Mouse (Mus musculus): ENCODE measurements around the gene Gck. TPM values are rescaled to one million over a fixed set of nuclear protein-coding genes. Genes with fewer than 3 reads are reported as not detected.
A peak's percentile ranks its signal among the peaks of the same experiment; 100 is the strongest.

Gck gene
- polyA plus RNA-seq, 1 experiment from 2014 or later, result 0.44 TPM

DNA sequence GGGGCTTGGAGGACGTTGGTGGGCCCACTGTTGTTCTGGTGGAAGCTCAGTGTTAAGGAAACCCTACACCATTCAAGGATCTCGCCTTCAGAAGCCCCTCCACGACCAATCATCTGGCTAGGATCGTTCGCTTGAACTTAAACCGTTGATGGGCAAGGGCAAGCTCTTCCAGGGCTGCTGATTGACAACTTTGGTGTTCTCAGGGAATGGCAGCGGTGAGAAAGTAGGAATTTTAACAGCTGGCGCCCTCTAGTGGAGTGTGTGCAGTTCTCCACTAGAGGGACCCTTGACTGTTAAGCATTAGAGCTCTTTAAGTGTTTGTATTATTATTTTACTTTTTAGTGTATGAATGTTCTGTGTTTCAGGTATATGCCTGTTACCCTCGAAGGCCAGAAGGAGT, 63.7 kb downstream of the Gck start:
- no peak overlapping the region for H3K9ac ChIP-seq (ENCODE audit: low read depth, low read length)
- no peak overlapping the region for H3K4me3 ChIP-seq (ENCODE audit: low read depth, low read length)
- H3K27me3 ChIP-seq (replicated peaks; ENCODE audit: control insufficient read depth, insufficient read depth, low read length), result no peaks in the 10 kb centered on the region
- no peaks in the 10 kb centered on the region for H3K9me3 ChIP-seq (ENCODE audit: control insufficient read depth)
- H3K4me2 ChIP-seq (replicated peaks; ENCODE audit: low read depth), result no peak overlapping the region
- peak; percentile 94 for TF ChIP-seq CTCF (IDR thresholded peaks at IDR 0.05; ENCODE audit: low read depth)
- ATAC-seq, result peak; percentile 34; the same call in 1 of the 2 replicates
- no peaks in the 10 kb centered on the region for H3K4me1 ChIP-seq (replicated peaks; ENCODE audit: control insufficient read depth, insufficient read depth, low read length)
- WGBS, result 20% methylated on average over 9 of the region's 9 CpGs
- H3K36me3 ChIP-seq (ENCODE audit: control insufficient read depth, insufficient read depth), result no peaks in the 10 kb centered on the region
- no peak overlapping the region for H3K27ac ChIP-seq (ENCODE audit: low read depth, low read length)

- no peak overlapping the region for H3K27ac ChIP-seq (ENCODE audit: low read depth, low read length)
- no peaks in the 10 kb centered on the region for H3K27me3 ChIP-seq (replicated peaks; ENCODE audit: control insufficient read depth, insufficient read depth, low read length)
- no peak overlapping the region for H3K9ac ChIP-seq (ENCODE audit: low read depth, low read length)
- H3K4me1 ChIP-seq (replicated peaks; ENCODE audit: control insufficient read depth, insufficient read depth, low read length), result 0 out of 2 replicates have a peak, but pooled peaks cover 3% of the 10 kb centered on the region
- no peak for TF ChIP-seq CTCF (IDR thresholded peaks at IDR 0.05; ENCODE audit: low read depth)
- no peak for ATAC-seq
- no peak overlapping the region for H3K4me3 ChIP-seq (ENCODE audit: low read depth, low read length)
- no peaks in the 10 kb centered on the region for H3K9me3 ChIP-seq (ENCODE audit: control insufficient read depth)
- no peaks in the 10 kb centered on the region for H3K36me3 ChIP-seq (ENCODE audit: control insufficient read depth, insufficient read depth)
- no peak overlapping the region for H3K4me2 ChIP-seq (replicated peaks; ENCODE audit: low read depth)
- WGBS, result 66% methylated on average over 8 of the region's 8 CpGs
Observed at GRCm38 (mm10) chr11:5882518-5882917, 67.4 kb downstream of the Gck start.

- Histone ChIP-seq H3K27me3 (replicated peaks; ENCODE audit: control insufficient read depth, insufficient read depth, low read length) (no peaks in the 10 kb centered on the region), H3K36me3 (ENCODE audit: control insufficient read depth, insufficient read depth) (peaks cover 3% of the 10 kb centered on the region; the same call in 1 of the 2 replicates), H3K4me3 (ENCODE audit: low read depth, low read length) (no peak overlapping the region), H3K9me3 (ENCODE audit: control insufficient read depth) (no peaks in the 10 kb centered on the region), H3K27ac (ENCODE audit: low read depth, low read length) (no peak overlapping the region), H3K4me1 (replicated peaks; ENCODE audit: control insufficient read depth, insufficient read depth, low read length) (0 out of 2 replicates have a peak, but pooled peaks cover 3% of the 10 kb centered on the region), H3K9ac (ENCODE audit: low read depth, low read length) (no peak overlapping the region), H3K4me2 (replicated peaks; ENCODE audit: low read depth) (no peak overlapping the region)
- peak; percentile 85 for TF ChIP-seq CTCF (IDR thresholded peaks at IDR 0.05; ENCODE audit: low read depth)
- WGBS, result 71% methylated on average over 5 of the region's 5 CpGs
- ATAC-seq, result no peak
Observed at GRCm38 (mm10) chr11:5879905-5880304, 70.0 kb downstream of the Gck start.

GRCm38 (mm10) chr11:5878661-5879060, 71.2 kb downstream of the Gck start:
- Histone ChIP-seq H3K4me2 (replicated peaks; ENCODE audit: low read depth) (peak overlapping the region; percentile 81), H3K36me3 (ENCODE audit: control insufficient read depth, insufficient read depth) (peaks cover 15% of the 10 kb centered on the region; the same call in 1 of the 2 replicates), H3K4me1 (replicated peaks; ENCODE audit: control insufficient read depth, insufficient read depth, low read length) (0 out of 2 replicates have a peak, but pooled peaks cover 3% of the 10 kb centered on the region), H3K27ac (ENCODE audit: low read depth, low read length) (no peak overlapping the region), H3K4me3 (ENCODE audit: low read depth, low read length) (peak overlapping the region; percentile 61), H3K27me3 (replicated peaks; ENCODE audit: control insufficient read depth, insufficient read depth, low read length) (no peaks in the 10 kb centered on the region), H3K9me3 (ENCODE audit: control insufficient read depth) (no peaks in the 10 kb centered on the region), H3K9ac (ENCODE audit: low read depth, low read length) (0 out of 2 replicates have a peak overlapping the region, but pooled peaks have one; percentile 8)
- 0 out of 2 replicates have a peak, but pooled peaks have one; percentile 1 for ATAC-seq
- no peak for TF ChIP-seq CTCF (IDR thresholded peaks at IDR 0.05; ENCODE audit: low read depth)
- 33% methylated on average over 8 of the region's 8 CpGs for WGBS

DNA sequence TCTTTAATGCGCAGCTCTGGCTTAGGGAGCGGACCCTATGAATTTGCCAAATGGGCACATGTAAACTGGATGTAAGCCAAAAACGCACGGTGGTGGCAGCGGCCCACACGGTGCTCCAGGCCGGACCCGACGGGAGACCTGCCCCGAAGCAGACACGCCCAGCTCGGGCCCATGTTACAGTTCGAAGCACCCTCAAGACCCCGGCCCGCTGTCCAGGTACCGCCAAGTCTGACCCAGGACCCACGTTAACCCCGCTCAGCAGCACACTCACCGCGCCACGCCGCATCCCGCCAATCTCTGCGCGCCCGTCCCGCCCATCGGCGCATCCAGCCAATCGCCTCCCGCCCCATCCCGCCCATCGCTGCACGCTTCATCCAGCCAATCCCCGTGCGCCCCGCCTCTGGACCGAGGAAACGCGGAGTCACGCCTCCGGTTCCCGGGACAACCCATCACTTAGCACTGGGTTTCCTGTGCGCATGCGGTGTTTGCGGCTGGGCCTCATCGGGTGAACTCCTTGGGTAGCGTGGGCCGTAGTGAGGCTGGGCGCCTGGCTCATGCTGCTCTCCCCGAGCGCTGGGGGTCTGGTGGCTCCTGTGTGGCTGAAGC, 71.9 kb downstream of the Gck start, which contains the start of gene Pold2:
Pold2 (minus strand) TSS at position 372 of the 606 bp plus-strand sequence.
- peaks cover 22% of the 10 kb centered on the region; the same call in 1 of the 2 replicates for H3K36me3 ChIP-seq (ENCODE audit: control insufficient read depth, insufficient read depth)
- 0 out of 2 replicates have a peak, but pooled peaks cover 3% of the 10 kb centered on the region for H3K4me1 ChIP-seq (replicated peaks; ENCODE audit: control insufficient read depth, insufficient read depth, low read length)
- H3K9ac ChIP-seq (ENCODE audit: low read depth, low read length), result peak within 1 kb of the TSS; percentile 52
- TF ChIP-seq CTCF (IDR thresholded peaks at IDR 0.05; ENCODE audit: low read depth), result no peak
- H3K27ac ChIP-seq (ENCODE audit: low read depth, low read length), result no peak within 1 kb of the TSS
- H3K4me2 ChIP-seq (replicated peaks; ENCODE audit: low read depth), result peak within 1 kb of the TSS; percentile 81
- peak within 1 kb of the TSS; percentile 61 for H3K4me3 ChIP-seq (ENCODE audit: low read depth, low read length)
- ATAC-seq, result peak; percentile 97
- H3K27me3 ChIP-seq (replicated peaks; ENCODE audit: control insufficient read depth, insufficient read depth, low read length), result no peaks in the 10 kb centered on the region
- under 1% methylated on average over 52 of the region's 52 CpGs for WGBS
- H3K9me3 ChIP-seq (ENCODE audit: control insufficient read depth), result no peaks in the 10 kb centered on the region

- peak overlapping the region; percentile 61 for H3K4me3 ChIP-seq (ENCODE audit: low read depth, low read length)
- no peak for TF ChIP-seq CTCF (IDR thresholded peaks at IDR 0.05; ENCODE audit: low read depth)
- H3K4me1 ChIP-seq (replicated peaks; ENCODE audit: control insufficient read depth, insufficient read depth, low read length), result 0 out of 2 replicates have a peak, but pooled peaks cover 3% of the 10 kb centered on the region
- no peak overlapping the region for H3K9ac ChIP-seq (ENCODE audit: low read depth, low read length)
- 4% methylated on average over 5 of the region's 5 CpGs for WGBS
- H3K27me3 ChIP-seq (replicated peaks; ENCODE audit: control insufficient read depth, insufficient read depth, low read length), result no peaks in the 10 kb centered on the region
- no peaks in the 10 kb centered on the region for H3K9me3 ChIP-seq (ENCODE audit: control insufficient read depth)
- peaks cover 28% of the 10 kb centered on the region; the same call in 1 of the 2 replicates for H3K36me3 ChIP-seq (ENCODE audit: control insufficient read depth, insufficient read depth)
- H3K27ac ChIP-seq (ENCODE audit: low read depth, low read length), result no peak overlapping the region
- no peak for ATAC-seq
- H3K4me2 ChIP-seq (replicated peaks; ENCODE audit: low read depth), result peak overlapping the region; percentile 81
Observed at GRCm38 (mm10) chr11:5877421-5877820, 72.5 kb downstream of the Gck start.

Measured in intestine, postnatal 0 days (tissue).